Mouse (Mus musculus): ENCODE measurements around the gene Hs1bp3.

Gene Hs1bp3

DNA sequence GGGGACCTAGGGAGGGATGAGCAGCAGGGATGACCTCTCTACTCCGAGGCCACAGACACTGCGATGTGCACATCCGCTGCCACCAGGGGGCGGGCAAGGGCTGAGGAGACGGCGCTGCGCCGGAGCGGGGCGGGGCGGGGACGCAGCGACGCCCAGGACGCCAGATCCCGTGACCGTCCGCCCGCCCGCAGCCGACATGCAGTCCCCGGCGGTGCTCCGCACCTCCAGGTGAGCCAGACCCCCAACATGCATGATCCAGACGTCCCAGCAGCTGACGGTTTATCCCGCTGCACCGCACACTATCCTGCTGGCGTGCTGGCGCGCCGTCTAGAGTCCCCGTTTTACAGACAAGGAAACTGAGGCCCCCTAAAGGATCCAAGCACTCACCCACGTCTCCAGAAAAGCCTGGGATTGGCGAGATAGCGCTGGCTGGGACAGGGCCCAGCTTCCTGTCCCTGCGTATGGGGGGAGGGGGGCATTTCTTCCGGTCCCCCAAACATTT is at the start of gene Hs1bp3:
TSS of gene Hs1bp3 (plus strand) at position 163 of the 502 bp plus-strand sequence.
- peak; percentile 76 for ATAC-seq (ENCODE audit: insufficient number of reproducible peaks, low FRiP score, low TSS enrichment)

DNA sequence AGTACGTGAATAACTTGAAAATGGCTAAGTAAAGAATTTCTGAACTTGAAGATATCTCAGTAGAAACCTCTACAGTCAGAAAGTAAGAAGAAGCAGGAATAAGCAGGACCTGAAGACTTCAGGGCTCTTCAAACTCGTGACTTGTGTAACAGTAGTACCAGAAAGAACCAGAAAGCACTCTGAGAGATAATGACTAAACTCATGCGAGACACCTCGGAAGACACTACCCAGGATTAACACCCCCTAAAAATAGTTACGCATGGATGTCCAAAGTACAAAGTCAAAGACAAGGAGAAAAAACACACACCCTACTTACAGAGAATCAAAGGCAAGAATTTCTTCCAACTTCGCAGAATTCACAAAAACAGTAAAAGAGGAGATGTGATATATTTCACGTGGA is 46.9 kb upstream of the Hs1bp3 start:
- ATAC-seq (ENCODE audit: insufficient number of reproducible peaks, low FRiP score, low TSS enrichment): no peak

DNA sequence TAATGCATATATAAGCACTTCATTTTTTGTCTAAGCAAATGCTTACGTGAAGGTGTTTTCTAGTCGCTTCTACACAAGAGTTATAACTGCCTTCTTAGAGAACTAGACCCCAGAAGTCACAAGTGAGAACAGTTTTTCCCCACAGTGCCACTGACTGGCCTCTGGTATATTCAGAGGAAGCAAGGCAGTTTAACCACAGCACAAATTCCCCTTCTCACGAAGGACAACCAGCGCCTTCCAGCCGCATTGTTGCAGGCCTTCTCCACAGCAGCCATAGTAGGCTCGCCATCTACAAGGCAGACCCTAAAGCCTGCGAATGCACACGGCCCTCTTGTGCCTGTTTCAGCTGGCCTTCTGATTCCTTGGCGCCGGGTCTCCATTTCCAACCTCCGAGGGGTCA is 43.6 kb upstream of the Hs1bp3 start:
- ATAC-seq (ENCODE audit: insufficient number of reproducible peaks, low FRiP score, low TSS enrichment): no peak

DNA sequence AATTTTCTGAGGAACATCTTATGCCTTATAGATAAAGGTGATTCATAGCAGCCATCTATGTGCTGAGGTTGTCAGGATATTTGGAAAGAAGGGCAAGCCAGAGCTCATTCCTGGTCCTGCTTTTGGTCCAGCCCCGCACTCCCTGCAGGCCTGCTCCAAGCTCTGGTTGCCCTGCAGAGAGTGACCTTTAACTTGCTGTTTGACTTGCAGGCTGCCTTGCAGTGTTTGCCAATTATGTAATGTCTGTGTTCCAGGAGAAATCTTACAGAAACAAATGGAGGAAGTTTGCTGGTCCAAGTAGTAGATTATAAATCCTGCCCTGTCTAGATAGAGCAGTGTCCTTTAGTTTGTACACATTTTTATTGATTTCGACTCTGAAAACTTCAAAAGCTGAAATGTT is 41.8 kb upstream of the Hs1bp3 start:
- ATAC-seq (ENCODE audit: insufficient number of reproducible peaks, low FRiP score, low TSS enrichment): no peak

DNA sequence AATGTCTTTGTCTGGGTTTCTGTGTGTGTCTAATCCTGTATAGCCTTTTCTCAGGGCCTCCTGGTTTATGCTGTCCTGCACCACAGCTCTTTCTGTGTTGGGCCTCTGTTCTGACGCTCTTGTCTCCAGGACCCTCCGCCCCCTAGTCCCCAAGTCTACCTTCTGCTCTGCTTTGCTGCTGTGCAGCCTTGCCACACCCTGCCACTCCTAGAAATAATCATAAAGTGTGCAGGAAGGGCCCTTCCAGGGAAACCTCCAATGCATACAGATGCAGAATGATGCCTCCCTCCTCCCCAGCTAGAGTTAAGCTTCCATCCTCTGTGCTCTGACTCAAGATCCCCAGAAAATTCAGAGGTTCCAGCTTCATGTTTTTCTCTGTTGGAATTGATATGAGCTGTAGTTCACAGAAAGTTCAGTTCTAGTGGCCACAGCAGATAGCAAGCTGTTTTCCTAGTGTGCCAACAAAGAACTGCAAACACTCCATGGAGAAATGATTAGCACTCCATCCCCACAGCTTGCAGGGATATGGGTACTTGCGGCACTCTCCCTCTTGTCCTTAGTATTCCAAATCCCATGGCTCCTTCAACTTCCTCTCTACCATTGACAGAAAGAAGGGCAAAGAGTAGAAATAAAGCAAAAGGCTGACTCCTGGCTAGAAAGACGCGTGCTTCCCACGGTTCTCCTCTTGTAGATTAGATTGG is 39.6 kb upstream of the Hs1bp3 start:
- no peak for ATAC-seq (ENCODE audit: insufficient number of reproducible peaks, low FRiP score, low TSS enrichment)

DNA sequence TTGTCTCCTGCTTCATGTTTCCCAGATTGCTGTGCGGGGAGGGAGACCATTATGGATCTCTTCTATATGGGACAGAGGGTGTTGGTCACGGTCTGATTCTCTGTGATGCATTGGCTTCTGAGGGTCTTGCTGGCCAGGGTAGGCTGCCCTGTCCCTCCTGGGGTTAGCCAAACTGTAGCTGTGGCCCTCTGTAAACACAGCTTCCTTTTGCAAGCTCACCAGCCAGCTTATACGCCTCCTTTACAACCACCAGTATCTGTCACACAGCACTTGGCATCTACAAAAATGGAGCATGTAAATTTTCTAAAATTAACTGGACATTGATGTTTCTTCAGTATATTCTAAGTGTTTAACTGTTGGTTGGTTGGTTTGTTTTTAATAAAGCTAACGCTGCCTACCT is 37.8 kb upstream of the Hs1bp3 start:
- no peak for ATAC-seq (ENCODE audit: insufficient number of reproducible peaks, low FRiP score, low TSS enrichment)

DNA sequence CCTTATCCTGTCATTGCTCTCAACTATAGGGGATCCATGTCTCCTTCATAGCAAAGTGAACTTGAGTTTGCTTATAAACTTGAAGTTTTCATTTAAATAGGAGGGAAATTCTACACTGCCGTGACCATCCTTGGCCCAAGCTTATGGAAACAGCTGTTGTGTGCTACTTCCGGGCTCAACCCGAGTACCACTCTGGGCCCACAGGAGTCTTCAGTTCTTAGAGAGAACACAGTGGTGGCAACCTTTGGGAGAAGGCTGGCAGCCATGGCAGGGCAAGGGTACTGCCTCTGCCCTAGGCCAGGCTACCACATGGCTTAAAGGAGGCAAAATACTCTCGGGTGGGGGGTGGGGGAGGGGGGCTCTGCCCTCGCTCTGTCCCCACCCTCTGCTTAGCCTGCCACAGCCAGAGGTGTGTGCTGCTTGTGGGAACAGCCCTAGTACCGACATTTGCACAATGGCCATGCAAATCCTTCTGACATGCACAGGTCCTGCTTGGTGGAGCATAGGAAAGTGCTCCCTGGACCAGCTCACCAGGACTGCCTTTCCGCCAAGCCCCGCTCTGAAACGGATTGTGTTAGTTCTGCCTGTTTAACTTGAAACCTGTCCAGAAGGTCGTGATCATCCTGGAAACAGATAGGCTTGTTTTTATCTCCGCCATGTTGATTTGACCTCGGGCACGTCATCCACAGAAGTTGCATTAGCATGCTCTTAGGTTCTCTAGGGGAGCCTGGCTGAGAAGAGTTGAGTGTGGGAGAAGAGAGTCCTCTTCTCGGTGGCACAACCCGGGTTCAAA is 31.8 kb upstream of the Hs1bp3 start:
- no peak for ATAC-seq (ENCODE audit: insufficient number of reproducible peaks, low FRiP score, low TSS enrichment)

DNA sequence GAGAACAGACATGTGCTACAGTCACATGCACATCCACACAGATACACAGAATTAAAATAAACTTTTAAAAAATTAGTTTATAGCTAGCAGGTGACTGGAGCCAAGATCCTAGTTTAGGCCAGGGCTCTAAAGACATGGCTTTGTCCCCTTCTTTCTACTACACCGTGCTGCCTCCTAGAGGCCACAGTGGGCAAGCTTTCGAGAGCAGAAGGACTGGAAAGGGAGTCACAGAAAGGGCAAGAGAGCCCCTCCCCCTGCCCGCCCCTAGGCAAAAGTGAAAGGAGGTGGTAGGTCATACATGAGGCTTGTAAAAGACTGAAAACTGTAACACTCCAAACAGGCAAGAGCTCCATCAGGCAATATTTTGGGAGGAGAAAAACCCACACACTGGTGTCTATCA is 25.3 kb upstream of the Hs1bp3 start:
- ATAC-seq (ENCODE audit: insufficient number of reproducible peaks, low FRiP score, low TSS enrichment): no peak

DNA sequence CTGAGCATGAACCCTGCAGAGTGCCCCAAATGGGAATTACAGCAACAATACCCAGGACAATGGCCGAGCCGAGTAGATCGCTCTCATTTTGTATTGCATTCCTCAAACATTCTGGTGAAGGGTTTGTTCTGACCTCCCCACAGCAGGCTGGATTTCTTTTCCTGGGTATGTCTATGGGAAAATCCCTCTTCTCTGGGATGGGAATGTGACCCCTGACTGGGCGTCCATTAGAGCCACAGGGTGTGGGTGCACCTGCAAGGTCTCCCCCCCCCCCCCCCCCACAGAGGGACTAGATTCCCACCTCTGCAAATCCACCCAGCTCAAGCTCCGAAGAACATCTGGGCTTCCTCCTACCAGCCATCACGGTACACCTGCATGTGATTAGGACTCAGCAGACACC is 24.1 kb upstream of the Hs1bp3 start:
- ATAC-seq (ENCODE audit: insufficient number of reproducible peaks, low FRiP score, low TSS enrichment): no peak

DNA sequence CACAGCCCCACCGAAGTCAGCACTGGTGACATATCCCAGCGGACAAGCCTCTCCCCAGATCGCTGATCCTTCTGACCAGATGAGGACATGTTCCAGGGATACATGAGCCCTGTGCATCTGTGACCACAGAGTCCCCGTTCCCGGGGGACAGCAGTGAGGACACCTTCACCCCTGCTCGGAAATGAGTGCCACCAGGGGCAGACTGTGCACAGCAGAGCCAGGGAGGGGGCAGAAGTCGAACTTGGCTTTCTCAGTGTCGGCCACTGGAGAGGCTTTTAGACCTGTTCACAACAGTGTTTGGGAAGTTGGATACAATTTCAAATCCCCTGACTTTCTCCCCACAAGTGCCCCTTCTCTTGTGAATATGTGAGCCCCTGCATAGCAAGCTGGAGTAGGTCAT is 23.7 kb upstream of the Hs1bp3 start:
- ATAC-seq (ENCODE audit: insufficient number of reproducible peaks, low FRiP score, low TSS enrichment): no peak

DNA sequence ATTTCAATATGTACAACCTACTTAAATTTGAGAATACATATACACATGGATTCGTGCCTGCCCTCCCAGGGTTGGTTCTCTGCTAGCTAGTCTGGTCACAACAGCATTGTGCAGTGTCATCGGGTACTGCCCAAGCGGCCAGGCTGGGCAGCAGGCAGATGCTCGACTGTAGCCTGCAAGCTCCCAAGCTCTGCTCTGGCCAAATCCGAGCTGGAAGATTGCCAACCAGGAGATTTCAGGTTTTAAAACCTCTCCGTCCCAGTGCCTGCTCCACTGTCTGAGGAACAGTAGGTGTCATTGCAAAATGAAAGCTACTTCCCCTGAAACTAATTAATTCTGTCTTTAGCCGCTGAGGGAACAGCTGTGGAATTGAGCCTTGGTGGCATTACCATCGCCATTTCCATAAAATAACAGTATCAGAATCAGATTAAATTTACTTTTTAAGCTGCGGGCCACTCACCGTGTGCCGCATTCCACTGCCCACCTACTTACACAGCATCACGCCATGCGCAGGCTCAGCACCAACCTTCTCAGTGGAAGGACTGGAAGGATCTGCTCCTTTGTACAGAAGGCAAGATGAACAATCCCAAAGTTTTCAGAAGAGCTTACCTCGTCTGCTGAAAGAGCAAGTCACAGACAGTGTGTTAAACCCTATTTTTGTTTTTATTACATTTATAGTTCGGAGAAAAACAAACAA is 21.9 kb upstream of the Hs1bp3 start:
- ATAC-seq (ENCODE audit: insufficient number of reproducible peaks, low FRiP score, low TSS enrichment): peak; percentile 54

DNA sequence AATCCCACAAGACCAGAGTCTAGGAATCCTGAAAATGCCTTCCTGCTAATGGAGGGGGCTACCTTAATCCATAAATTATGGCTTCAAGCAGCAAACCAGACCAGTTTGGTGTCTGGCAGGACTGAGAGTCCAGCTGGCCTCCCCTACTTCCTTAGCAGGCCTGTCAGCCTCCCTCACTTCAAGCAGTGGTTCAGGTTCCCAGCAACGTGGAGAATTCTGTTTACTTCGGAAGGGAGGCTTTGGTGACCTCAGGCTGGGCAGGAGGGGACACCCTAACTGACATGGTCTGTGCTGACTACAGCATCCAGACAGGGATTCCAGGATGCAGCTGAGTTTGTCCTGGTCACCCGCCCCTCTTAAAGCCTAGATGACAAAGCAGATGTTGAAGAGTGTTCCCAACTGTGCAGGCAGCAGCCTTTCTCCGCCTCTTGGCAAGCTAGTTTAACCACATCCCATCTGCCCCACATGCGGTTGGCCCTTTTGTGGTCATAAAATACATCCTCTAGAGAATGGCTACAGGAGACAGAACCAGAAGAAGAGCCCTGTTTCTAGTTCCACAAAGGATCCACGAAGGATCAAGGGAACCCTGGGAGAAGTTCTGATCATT is 17.8 kb upstream of the Hs1bp3 start:
- no peak for ATAC-seq (ENCODE audit: insufficient number of reproducible peaks, low FRiP score, low TSS enrichment)

DNA sequence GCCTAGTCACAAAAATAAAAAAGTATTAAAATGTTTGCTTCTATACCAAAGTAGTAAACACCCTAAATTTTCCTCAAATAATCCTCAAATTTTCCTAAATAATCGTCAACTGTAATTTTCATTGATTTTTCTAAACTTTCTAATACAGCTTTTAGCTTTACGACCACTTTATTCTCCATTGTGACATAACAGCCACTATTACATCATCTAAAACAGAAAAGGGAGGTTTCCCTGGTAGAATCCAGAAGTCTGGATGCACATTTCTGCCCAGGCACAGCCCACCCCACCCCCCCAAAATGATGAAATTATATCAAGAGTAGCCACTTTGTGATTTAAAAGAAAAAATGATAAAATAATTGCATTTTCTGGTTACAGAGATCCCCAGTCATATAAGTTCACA is 17.1 kb upstream of the Hs1bp3 start:
- no peak for ATAC-seq (ENCODE audit: insufficient number of reproducible peaks, low FRiP score, low TSS enrichment)

DNA sequence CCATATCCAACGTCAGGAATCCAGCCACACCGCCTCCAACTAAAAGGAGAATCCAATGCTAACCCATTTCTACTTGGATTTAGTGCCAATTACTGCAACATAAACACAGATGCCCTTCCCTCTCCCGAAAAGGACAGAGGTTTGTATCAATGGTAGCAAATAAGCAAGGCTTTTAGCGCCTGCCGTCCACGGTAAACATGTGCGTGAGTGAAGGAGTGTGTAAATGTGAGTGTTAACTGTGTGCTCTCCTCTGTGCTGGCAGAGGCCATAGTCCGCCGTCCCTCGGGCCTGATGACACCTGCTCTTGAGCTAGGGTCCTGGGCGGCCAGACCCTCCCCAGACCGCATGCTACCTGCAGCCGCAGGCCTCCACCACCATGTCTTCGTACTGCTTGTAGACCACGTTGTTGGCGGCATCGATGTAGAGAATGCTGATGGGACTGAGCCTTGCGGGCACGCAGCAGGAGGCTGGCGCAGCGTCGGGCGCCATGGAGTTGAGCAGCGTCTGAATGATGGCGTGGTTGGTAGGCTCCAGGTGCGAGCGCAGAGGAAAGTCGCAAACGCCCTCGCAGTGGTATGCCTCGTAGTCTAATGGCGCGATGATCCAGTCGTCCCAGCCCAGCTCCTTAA is 15.5 kb upstream of the Hs1bp3 start:
- ATAC-seq (ENCODE audit: insufficient number of reproducible peaks, low FRiP score, low TSS enrichment): no peak

DNA sequence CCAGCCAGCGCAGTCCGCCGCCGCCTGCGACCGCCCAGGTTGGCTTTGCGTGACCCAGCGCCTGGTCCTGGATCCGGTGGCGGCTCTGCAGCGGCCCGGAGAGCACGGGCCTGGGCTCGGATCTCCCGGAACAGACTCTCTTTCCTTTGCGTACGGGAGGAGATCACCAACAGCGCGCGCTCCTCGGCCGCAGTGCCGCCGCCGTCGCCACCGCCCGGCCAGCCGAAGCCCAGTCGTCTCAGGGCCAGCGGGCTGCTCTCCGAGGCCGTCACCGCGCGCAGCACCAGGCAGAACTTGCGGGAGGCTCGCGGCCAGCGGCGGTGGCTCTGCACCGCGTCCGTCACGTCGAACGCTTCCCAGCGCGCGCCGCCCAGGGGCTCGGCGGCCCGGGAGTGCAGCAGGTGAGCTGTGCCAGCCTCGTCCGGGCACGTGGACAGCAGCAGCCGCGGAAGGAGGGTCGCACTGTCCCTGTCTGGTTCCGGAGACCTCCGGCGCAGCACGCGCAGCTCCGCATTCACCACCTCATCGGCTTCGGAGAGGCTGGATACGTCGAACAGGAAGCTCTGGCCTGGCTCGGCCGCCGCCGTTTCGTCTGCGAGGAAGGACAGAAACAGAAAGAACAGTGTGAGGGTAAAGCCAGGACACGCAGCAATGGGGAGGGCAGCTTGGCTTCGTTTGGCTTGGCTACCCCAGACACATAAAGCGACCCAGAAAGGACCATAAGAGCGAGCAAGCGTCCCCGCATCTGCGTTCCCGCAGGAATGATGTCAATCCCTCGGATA is 14.7 kb upstream of the Hs1bp3 start:
- ATAC-seq (ENCODE audit: insufficient number of reproducible peaks, low FRiP score, low TSS enrichment): no peak

DNA sequence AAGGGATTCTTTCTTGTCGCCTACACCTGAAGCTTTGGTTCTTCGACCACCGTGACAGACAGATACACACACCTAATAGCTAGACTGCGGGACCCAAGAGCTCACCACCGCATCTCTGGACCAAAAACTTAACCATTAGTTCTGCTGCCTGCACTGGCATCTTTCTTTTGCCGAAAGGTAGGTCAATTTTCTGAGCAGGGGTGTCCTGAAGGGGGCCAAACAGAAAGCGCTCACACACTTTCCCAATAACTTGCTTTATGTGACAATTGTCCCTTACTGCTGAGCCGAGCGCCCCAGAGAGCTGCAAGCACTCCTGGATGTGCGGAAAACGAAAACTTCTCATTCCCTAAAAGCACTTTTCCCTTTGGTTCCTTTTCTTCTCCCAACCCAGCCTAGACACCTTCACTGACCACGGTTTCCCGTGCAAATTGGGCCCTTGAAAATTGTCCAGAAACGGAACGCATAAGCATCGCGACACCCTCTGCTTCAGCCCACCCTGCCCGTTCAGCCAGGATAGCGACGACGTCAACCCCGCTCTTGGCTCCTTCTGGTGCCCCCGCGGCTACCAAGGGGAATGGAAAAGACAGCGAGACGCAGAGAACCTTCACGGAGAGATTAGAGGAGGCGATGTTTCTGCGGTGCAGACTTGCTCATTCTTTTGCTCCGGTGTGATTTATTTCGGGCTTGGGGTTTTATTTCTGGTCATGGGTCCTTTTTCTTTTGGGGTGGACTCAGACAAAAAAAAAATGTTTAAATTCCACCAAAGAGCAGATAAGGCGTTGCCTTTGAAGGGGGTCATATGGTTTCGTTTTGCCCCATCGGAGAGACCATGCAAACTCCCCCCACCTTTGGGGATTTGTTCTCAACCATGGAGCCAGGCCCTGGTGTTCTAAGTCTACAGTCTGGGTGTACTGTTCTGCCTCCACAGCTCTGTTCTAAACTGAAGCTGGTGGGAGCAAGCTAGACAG is 13.8 kb upstream of the Hs1bp3 start:
- no peak for ATAC-seq (ENCODE audit: insufficient number of reproducible peaks, low FRiP score, low TSS enrichment)

DNA sequence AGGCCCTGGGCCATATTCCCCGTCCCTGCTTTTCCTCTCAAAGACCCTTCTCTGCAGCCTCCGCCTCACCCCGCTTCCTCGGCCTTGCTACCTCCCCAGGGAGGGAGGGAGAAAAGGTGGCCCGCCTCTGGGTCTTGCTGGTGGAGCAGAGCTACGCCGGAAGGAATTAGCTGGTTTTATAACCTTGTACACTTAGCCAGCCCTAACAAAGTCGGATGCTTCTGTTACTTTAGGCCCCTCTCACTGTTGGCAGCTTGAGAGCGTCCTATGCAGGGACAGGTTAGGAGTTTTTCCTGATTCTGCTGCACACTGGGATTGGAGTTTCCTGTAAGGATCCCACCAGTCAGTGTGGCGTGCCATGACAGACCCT is 13.1 kb upstream of the Hs1bp3 start:
- ATAC-seq (ENCODE audit: insufficient number of reproducible peaks, low FRiP score, low TSS enrichment): no peak

DNA sequence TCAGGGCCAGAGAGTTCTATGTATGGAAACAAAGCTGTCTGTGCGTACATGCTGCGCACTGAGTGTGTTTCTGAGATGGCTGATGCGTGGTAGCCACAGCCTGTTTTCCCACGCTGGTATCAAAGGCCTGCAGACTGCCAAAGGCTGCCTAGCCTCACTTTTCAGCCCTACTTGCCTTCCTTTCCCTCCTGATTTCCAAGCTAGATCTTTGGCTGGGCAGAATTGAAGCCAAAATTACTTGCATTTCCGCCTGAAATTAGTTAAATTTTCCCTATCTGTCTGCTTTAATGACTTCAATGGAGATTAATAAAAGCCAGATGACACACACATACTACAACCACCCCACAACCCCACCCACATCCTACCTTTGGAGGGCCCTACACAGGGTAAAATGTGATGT is 12.7 kb upstream of the Hs1bp3 start:
- ATAC-seq (ENCODE audit: insufficient number of reproducible peaks, low FRiP score, low TSS enrichment): no peak
